In the genomic region with DNA sequence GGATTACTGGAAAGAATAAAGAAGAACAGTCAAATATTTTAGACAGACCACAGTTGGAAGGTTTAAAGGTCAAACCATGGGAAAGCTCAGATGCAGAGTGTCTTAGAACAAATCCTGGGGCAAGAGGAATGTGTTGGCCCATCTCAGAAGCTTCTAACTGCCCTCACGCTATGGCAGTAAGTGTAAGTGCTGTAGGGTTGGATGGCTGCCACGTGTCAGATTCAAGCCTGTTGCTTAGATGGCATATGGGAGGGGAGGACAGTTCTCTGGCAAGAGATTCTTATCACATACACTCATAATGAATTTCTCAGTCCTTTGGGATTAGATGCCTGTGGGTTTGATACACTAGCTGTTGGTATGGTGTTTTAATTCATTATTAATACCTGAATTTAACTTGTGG, we compare ENCODE assay signal across 19 mouse cellular contexts.
A peak's percentile ranks its signal among the peaks of the same experiment; 100 is the strongest.
DNase-seq lines count a peak whose midpoint lies in the region; ATAC-seq lines count a peak whose summit lies in the region.
"Had no signal": no experiment of that assay in that cellular context is flagged by ENCODE, and none has a peak within 500 bp of the region (broad histone marks: within the 10 kb centered on the region; RNA-seq: fewer than 3 reads in every experiment).

No protein-coding gene starts in this region.

- no peaks in the 10 kb centered on the region for H3K4me1 ChIP-seq in hindbrain, embryonic 11.5 days (replicated peaks; ENCODE audit: control insufficient read depth, insufficient read depth, low read length)
- H3K4me1 ChIP-seq: kidney, embryonic 15.5 days had no signal

- no peak overlapping the region for H3K9ac ChIP-seq in hindbrain, embryonic 11.5 days (ENCODE audit: low read depth, low read length)
- H3K9ac ChIP-seq: kidney, embryonic 15.5 days had no signal

- H3K9me3 ChIP-seq in hindbrain, embryonic 11.5 days (ENCODE audit: control insufficient read depth, low read length): no peaks in the 10 kb centered on the region
- H3K9me3 ChIP-seq: kidney, embryonic 15.5 days had no signal

- 63% methylated on average over 2 of the region's 2 CpGs for WGBS in hindbrain, embryonic 11.5 days

- H3K27ac ChIP-seq in hindbrain, embryonic 11.5 days (ENCODE audit: low read depth, low read length): no peak overlapping the region
- H3K27ac ChIP-seq: kidney, embryonic 15.5 days; layer of hippocampus, adult 2 months; left cerebral cortex, adult 2 months had no signal

- H3K36me3 ChIP-seq in hindbrain, embryonic 11.5 days (ENCODE audit: control insufficient read depth, insufficient read depth, low read length): no peaks in the 10 kb centered on the region
- H3K36me3 ChIP-seq: kidney, embryonic 15.5 days had no signal

- no peak for ATAC-seq in hindbrain, embryonic 11.5 days (ENCODE audit: low FRiP score)
- ATAC-seq: inflammation-experienced regulatory T-cells, adult 6 months had no signal

- intact Hi-C loops in left cerebral cortex, postnatal 4 days (cut with DNase I): no loop called here
- intact Hi-C loops in left cerebral cortex, postnatal 25 days (cut with DNase I): no loop called here

- no peak overlapping the region for H3K4me3 ChIP-seq in hindbrain, embryonic 11.5 days (ENCODE audit: low read depth, low read length)
- H3K4me3 ChIP-seq: erythroblast, embryonic 14.5 days; kidney, embryonic 15.5 days; layer of hippocampus, adult 2 months; left cerebral cortex, adult 2 months; myocyte had no signal

- no peaks in the 10 kb centered on the region for H3K27me3 ChIP-seq in hindbrain, embryonic 11.5 days (ENCODE audit: control insufficient read depth, insufficient read depth, low read length)
- H3K27me3 ChIP-seq: kidney, embryonic 15.5 days had no signal

- H3K4me2 ChIP-seq in hindbrain, embryonic 11.5 days (replicated peaks; ENCODE audit: low read depth, low read length): no peak overlapping the region
- H3K4me2 ChIP-seq: heart, embryonic 11.5 days; kidney, embryonic 15.5 days; midbrain, embryonic 11.5 days had no signal

- DNase-seq in cerebellum, adult 18-20 months: peak; percentile 28 to 32
- no peak for DNase-seq in cerebellum, adult 11-12 months
- peak; percentile 63 for DNase-seq in left cerebral cortex, postnatal 4 days
- no peak for DNase-seq in left cerebral cortex, postnatal 25 days (ENCODE audit: low spot score in 2 of 2)
- DNase-seq in brain, adult 2 months (ENCODE audit: low read depth, low spot score): peak; percentile 36
- peak; percentile 23 to 69 for DNase-seq in cerebellum, postnatal 25 days
- no peak for DNase-seq in hindbrain, embryonic 11.5 days (ENCODE audit: low spot score)
- DNase-seq: embryo, embryonic 11 days; heart, postnatal 4 days; lung, postnatal 4 days; right cerebral cortex, postnatal 25 days had no signal

Comparison
In these comparisons a context has a peak if more than half of its experiments do, and no peak if none do; other contexts are left out.
1. DNase-seq: peak in cerebellum, adult 18-20 months (2 of 2), left cerebral cortex, postnatal 4 days (single experiment), brain, adult 2 months (single experiment) and cerebellum, postnatal 25 days (2 of 2); none in cerebellum, adult 11-12 months (single experiment), left cerebral cortex, postnatal 25 days (0 of 2) and hindbrain, embryonic 11.5 days (single experiment).